Mouse (Mus musculus) embryonic fibroblast, embryonic 13.5 days (primary cell): ENCODE measurements around the gene Pex10. TPM values are rescaled to one million over a fixed set of nuclear protein-coding genes. Genes with fewer than 3 reads are reported as not detected.

Experiments used
- H3K27ac ChIP-seq: 2 replicates; pipeline ENCODE4 v1.5.1; 2012; ENCODE audit warnings: low read length, control low read depth, inconsistent platforms; ENCODE audit not compliant: insufficient read depth
- H3K4me1 ChIP-seq: 2 replicates; pipeline ENCODE4 v1.6.1; 2011; ENCODE audit warnings: low read length; ENCODE audit not compliant: control insufficient read depth, insufficient read depth
- H3K4me3 ChIP-seq: 2 replicates; pipeline ENCODE4 v1.5.1; 2011; ENCODE audit warnings: mild to moderate bottlenecking, control low read depth, low read length; ENCODE audit not compliant: insufficient read depth
- CTCF ChIP-seq: IDR thresholded peaks from 2 replicates; pipeline ENCODE4 v1.5.1; 2011; ENCODE audit warnings: mild to moderate bottlenecking, control low read depth, low read length, moderate library complexity, borderline replicate concordance; ENCODE audit not compliant: insufficient read depth
- POLR2A ChIP-seq: IDR thresholded peaks from 2 replicates; pipeline ENCODE4 v1.6.1; 2011; ENCODE audit warnings: low read depth, mild to moderate bottlenecking, control low read depth, low read length, moderate library complexity
- polyA plus RNA-seq: library from polyadenylated mRNA; stranded (reverse); fragments of >200 nt; gene quantifications from 2 replicates; pipeline ENCODE4 v1.2.4, GENCODE M21; 2011; ENCODE audit warnings: low read depth; ENCODE audit not compliant: missing spikeins, insufficient read length

The Pex10 gene
- polyA plus RNA-seq, result 5.1 and 6.3 TPM in 2 replicates

- H3K4me1 ChIP-seq, result no peaks in the 10 kb centered on the region
- H3K27ac ChIP-seq, result 0 out of 2 replicates have a peak within 1 kb of the TSS, but pooled peaks have one; percentile 3
- TF ChIP-seq POLR2A (peak; percentile 85), CTCF (no peak)
- H3K4me3 ChIP-seq, result peak within 1 kb of the TSS; percentile 81
These were observed at the start of gene Pex10 for GRCm38 (mm10) chr4:155066834-155067522. Pex10 (plus strand) TSS chr4:155067016.

DNA sequence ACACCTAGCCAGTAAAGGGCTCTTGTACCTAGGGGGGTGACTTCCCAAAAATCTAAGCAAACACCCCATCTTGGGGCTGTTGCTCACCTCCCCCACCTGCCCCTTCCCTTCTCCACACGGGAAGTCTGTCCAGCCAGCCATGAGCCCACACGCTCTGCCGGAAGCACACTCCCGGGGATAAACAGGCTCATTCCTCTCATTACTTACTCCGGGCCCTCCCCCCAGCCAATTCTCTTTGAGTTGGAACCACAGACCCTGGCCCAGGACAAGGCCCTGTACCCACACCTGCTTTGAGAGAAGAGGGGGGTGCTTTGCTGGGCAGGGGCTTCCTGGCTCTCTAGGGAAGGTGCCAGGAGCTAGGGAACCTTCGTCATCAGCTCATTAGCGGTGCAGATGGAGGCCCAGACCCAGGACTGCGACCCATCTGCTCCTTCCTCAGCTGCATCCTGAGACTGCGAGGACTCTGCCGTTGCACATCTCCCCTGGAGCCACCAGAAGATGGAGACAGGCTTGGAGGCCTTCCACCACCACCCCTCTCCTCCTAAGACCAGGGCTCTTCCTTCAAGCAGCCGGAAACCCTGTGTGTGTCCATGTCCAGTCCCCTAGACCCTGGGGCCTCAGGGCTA, 49.5 kb upstream of the Pex10 start:
- Histone ChIP-seq H3K4me3 (no peak overlapping the region), H3K27ac (no peak overlapping the region), H3K4me1 (no peaks in the 10 kb centered on the region)
- TF ChIP-seq POLR2A (no peak), CTCF (no peak)

DNA sequence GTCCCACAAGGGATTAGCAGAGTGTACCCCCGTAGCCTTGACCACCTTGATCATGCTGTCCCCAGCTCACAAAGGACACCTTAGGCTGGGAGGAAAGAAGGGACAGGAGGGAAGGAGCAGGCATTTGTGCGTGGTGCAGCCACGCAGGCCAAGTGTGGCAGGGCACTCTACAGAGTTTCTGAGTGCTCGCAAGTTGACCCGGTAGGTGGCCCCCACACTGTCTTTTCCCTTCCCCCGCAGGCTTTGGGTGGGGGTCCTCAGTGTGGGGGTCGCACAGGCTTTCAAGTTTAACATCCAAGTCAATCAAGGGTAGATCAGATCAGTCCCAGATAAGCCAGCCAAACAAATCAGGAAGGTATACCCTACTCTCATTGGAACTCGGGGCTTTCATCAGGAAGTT, 48.8 kb upstream of the Pex10 start:
- TF ChIP-seq POLR2A, result no peak
- Histone ChIP-seq H3K4me3 (no peak overlapping the region), H3K27ac (no peak overlapping the region), H3K4me1 (no peaks in the 10 kb centered on the region)

- H3K4me1 ChIP-seq, result no peaks in the 10 kb centered on the region
- H3K4me3 ChIP-seq, result no peak overlapping the region
- H3K27ac ChIP-seq, result no peak overlapping the region
- TF ChIP-seq CTCF (no peak), POLR2A (no peak)
These were observed 48.0 kb upstream of the Pex10 start for GRCm38 (mm10) chr4:155018601-155019335.

DNA sequence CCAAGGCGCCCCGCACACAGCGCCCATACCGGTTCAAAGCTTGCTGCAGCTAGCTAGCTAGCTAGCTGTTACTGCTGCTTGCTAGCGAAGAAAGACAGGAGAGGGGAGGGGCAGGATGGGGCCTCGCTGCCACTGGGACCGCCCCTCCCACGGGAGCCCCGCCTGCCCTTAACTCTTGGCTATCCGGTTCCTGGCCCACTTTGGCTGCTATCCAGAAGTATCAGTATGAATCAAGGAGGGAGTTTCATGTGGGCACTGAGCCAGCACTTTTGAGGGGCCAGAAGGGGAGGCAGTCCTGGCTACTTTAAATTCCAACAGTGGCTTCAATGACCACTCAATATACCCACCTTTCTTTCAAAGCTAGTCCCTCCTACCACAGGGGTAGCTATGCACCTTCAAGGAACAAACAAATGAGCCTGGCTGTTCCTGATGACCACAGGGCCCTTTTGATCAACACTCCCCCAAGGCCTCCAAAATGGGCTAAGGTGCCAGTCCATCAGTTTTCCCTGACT, 47.4 kb upstream of the Pex10 start:
- Histone ChIP-seq H3K4me1 (no peaks in the 10 kb centered on the region), H3K4me3 (no peak overlapping the region), H3K27ac (no peak overlapping the region)
- TF ChIP-seq POLR2A (no peak), CTCF (no peak)

DNA sequence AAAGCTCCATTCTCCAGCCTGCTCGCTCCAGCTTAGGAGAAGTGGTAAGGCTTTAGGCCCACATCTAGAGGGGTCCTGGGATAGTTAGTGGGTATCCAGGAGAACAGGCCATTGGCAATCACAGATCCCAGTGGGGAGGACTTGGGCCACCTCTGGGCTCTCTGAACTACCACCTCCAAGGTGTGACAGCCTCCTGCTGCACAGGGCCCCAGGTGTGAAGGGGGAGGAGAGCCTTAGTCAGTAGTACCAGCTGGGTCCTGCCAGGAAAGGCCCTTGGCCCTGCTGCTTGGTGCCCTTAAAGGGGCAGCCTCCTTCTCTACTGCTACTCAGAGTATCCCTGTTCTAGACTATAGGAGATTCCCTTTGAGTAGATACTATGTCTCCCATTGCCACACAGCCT, 46.7 kb upstream of the Pex10 start:
- TF ChIP-seq CTCF, result no peak
- no peak for TF ChIP-seq POLR2A
- H3K4me3 ChIP-seq, result no peak overlapping the region
- H3K27ac ChIP-seq, result no peak overlapping the region
- no peaks in the 10 kb centered on the region for H3K4me1 ChIP-seq

- H3K4me3 ChIP-seq, result no peak overlapping the region
- H3K4me1 ChIP-seq, result no peaks in the 10 kb centered on the region
- no peak overlapping the region for H3K27ac ChIP-seq
- TF ChIP-seq CTCF (no peak), POLR2A (no peak)
These were observed 46.0 kb upstream of the Pex10 start for GRCm38 (mm10) chr4:155020813-155021212.

DNA sequence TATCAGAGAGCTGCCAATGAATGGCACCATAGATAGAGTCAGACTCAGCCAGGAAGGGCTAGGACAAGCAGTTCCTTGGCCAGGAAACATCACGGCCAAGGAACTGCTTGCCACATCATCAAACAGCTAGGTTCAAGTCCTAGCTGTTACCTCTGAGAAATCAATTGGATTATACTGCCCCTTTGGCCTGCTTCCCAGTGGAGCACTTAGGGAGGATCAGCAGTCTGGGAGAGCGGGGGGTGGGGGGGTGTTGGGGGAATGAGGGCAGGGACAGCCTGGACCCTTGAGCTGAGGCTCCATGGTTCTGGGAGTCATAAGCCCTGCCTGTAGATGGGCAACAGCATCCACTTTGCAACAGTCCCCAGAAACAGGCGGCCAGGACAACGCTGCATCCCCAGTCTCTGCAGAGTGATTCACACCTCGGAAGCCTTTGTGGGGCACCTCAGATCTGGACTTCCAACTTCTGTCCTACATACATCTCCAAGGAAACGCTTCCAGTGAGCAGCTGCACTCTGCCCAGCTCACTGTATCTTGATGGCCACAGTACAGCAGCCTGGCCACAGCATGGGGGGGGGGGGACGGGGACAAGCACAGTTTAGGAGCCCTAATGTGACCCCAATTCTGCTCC, 44.5 kb upstream of the Pex10 start:
- TF ChIP-seq POLR2A (no peak), CTCF (no peak)
- no peak overlapping the region for H3K27ac ChIP-seq
- H3K4me3 ChIP-seq, result no peak overlapping the region
- no peaks in the 10 kb centered on the region for H3K4me1 ChIP-seq

- H3K4me3 ChIP-seq, result no peak overlapping the region
- no peak overlapping the region for H3K27ac ChIP-seq
- no peaks in the 10 kb centered on the region for H3K4me1 ChIP-seq
- TF ChIP-seq POLR2A (no peak), CTCF (no peak)
These were observed 42.4 kb upstream of the Pex10 start for GRCm38 (mm10) chr4:155024170-155025010.
